Mouse (Mus musculus) heart, postnatal 0 days (tissue): ENCODE measurements at regions not wholly inside any gene's neighbourhood (a gene's known extent, or its start where the extent isn't known, plus 50 kb on each side); places are given as distances from the start of the nearest gene placed in this dataset.

ENCODE experiments used
- ATAC-seq: fragments of 200-750 bp; cut with Nextera tagmentation; 2 replicates; pipeline ENCODE4 v1.8.0; 2017; ENCODE audit warnings: low read depth, moderate number of reproducible peaks, moderate library complexity; ENCODE audit not compliant: insufficient read depth
- DNase-seq: peaks from one replicate; pipeline ENCODE4 v3.0.0-alpha.2; 2016; ENCODE audit warnings: low spot score
- H3K27ac ChIP-seq: fragments of 300-500 bp; sonication (generic); 2 replicates; pipeline ENCODE4 v1.5.1; 2014; ENCODE audit warnings: low read depth, mild to moderate bottlenecking
- H3K27me3 ChIP-seq: fragments of 300-500 bp; sonication (generic); 2 replicates; pipeline ENCODE4 v1.6.1; 2014; ENCODE audit warnings: low read length, mixed read lengths; ENCODE audit not compliant: control insufficient read depth, insufficient read depth
- H3K36me3 ChIP-seq: fragments of 300-500 bp; sonication (generic); replicated peaks from 2 replicates; pipeline ENCODE4 v1.6.1; 2014; ENCODE audit warnings: low read length, mixed read lengths; ENCODE audit not compliant: control insufficient read depth, insufficient read depth
- H3K4me1 ChIP-seq: fragments of 300-500 bp; sonication (generic); 2 replicates; pipeline ENCODE4 v1.6.1; 2014; ENCODE audit warnings: antibody characterized with exemption; ENCODE audit not compliant: control insufficient read depth, insufficient read depth
- H3K4me2 ChIP-seq: fragments of 300-500 bp; sonication (generic); 2 replicates; pipeline ENCODE4 v1.6.1; 2014; ENCODE audit warnings: low read depth, mild to moderate bottlenecking, low read length, moderate library complexity
- H3K4me3 ChIP-seq: fragments of 300-500 bp; sonication (generic); 2 replicates; pipeline ENCODE4 v1.5.1; 2014; ENCODE audit warnings: low read depth, low read length
- H3K9ac ChIP-seq: fragments of 300-500 bp; sonication (generic); replicated peaks from 2 replicates; pipeline ENCODE4 v1.6.1; 2014; ENCODE audit warnings: low read depth, low read length, mixed read lengths
- H3K9me3 ChIP-seq: fragments of 300-500 bp; sonication (generic); replicated peaks from 2 replicates; pipeline ENCODE4 v1.6.1; 2016; ENCODE audit warnings: low read length; ENCODE audit not compliant: control insufficient read depth
- CTCF ChIP-seq: IDR thresholded peaks from 2 replicates; pipeline ENCODE4 v1.5.1; 2016; ENCODE audit warnings: antibody characterized with exemption, control low read depth, low read depth
- EP300 ChIP-seq: IDR thresholded peaks from 2 replicates; pipeline ENCODE4 v1.6.1; 2016; ENCODE audit warnings: antibody characterized with exemption, low read depth
- WGBS: fragments of 180-500 bp; shearing (Covaris S2); extraction: QIAGEN DNeasy Blood & Tissue Kit; methylation state at CpG from one replicate; pipeline ENCODE4 v1.1.7; 2014; 5-methylcytosine and 5-hydroxymethylcytosine counted together

DNA sequence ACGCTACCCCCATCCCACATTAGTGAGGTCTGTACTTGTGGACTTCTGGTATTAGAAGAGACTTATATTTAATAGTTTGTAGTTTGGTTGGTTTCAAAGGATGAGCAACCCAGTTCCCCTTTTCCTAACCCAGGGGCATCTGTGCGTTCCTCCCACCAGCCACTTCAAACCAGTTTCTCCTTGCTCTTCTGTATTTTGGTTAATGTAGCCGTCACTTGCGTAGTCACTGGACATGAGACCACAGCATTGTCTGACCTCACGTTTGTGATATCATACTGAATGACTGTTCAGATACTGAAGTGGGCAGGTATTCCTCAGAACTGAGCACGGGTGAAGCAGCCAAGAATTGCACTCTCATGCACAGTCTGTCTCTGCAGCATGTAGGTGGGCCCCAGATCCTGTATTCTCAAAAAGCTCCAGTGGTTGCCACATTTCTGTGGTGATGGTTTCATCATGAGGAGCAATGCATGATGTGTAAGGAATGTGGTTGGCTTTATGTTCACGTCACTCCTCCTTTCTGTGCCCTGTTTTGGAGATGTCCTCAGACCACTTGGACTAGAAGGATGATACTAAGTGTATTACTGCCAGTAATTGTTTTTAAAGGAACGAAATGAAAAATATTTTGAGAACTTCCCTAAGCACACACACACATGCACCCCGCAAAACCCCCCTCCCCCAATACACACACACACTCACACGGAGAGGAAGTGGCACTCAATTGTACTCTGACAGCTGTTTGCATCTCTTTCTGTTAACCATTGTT is 335.2 kb upstream of the Satb1 start:
- 63% methylated on average over 10 of the region's 10 CpGs for WGBS

DNA sequence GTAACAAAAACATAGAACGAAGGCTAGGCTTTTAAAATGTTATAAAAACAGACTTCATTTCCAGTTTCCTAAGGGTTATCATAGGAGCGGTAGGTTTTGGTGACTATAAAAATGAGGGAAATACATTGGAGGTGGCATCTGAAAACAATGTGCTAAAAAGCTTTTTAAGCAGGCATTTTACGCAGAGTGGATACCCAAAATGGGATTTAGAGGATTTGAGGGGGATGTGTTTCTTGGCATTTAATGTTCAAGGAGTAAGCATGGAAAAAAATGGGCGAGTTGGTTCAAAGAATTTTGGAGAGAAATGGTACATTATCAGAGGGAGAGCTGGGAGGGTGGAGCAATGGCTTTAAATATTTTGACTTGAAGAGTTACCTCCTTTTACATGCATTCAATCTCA is 334.6 kb upstream of the Satb1 start:
- Histone ChIP-seq H3K9me3 (no peaks in the 10 kb centered on the region), H3K4me1 (no peaks in the 10 kb centered on the region), H3K27me3 (no peaks in the 10 kb centered on the region), H3K4me2 (no peak overlapping the region), H3K27ac (no peak overlapping the region), H3K9ac (no peak overlapping the region), H3K4me3 (no peak overlapping the region), H3K36me3 (no peaks in the 10 kb centered on the region)
- DNase-seq (no peak), ATAC-seq (no peak)
- 52% methylated on average over 4 of the region's 4 CpGs for WGBS
- TF ChIP-seq EP300 (no peak), CTCF (no peak)

More for the DNA sequence above, 335.2 kb upstream of the Satb1 start:
- TF ChIP-seq CTCF, result no peak
- TF ChIP-seq EP300, result no peak
- Histone ChIP-seq H3K27ac (no peak overlapping the region; the same call in 1 of the 2 replicates), H3K4me3 (no peak overlapping the region), H3K4me2 (no peak overlapping the region), H3K27me3 (no peaks in the 10 kb centered on the region), H3K9ac (no peak overlapping the region), H3K9me3 (no peaks in the 10 kb centered on the region), H3K4me1 (no peaks in the 10 kb centered on the region), H3K36me3 (no peaks in the 10 kb centered on the region)
- DNase-seq (no peak), ATAC-seq (no peak)

DNA sequence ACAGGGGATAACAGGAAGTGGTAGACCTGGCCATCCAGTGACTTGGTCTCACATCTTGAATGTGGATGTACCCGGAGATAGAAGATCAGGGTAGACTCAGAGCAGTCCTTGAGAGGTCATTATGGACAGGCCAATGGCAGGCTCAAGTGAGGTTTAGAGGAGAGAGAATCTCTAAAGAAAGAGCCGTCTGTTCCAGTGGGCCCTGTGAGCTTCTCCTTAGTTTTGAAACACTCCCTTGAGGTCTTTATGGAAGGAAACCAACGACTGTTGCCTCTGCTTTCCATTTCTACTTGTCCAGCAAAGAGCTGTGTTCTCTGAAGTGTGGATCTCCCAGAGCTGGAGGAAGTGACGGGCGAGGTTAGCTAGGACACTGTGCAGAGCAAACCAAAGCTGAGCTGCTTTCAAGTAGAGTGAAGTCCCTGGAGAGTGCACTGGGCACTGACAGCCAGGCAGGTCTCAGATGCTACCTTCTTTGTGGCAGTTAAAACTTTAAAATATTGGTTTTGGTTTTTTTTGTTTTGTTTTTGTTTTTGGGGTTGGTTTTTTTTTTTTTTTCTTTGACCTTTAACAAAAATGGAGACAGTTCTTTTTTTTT is 332.9 kb upstream of the Satb1 start:
- H3K4me3 ChIP-seq, result no peak overlapping the region
- no peak overlapping the region for H3K4me2 ChIP-seq
- no peak for TF ChIP-seq CTCF
- no peak for TF ChIP-seq EP300
- H3K4me1 ChIP-seq, result no peaks in the 10 kb centered on the region
- DNase-seq, result no peak
- no peak for ATAC-seq
- no peaks in the 10 kb centered on the region for H3K9me3 ChIP-seq
- no peak overlapping the region; the same call in 1 of the 2 replicates for H3K27ac ChIP-seq
- no peaks in the 10 kb centered on the region for H3K27me3 ChIP-seq
- H3K36me3 ChIP-seq, result no peaks in the 10 kb centered on the region
- no peak overlapping the region for H3K9ac ChIP-seq
- WGBS, result 66% methylated on average over 5 of the region's 5 CpGs

DNA sequence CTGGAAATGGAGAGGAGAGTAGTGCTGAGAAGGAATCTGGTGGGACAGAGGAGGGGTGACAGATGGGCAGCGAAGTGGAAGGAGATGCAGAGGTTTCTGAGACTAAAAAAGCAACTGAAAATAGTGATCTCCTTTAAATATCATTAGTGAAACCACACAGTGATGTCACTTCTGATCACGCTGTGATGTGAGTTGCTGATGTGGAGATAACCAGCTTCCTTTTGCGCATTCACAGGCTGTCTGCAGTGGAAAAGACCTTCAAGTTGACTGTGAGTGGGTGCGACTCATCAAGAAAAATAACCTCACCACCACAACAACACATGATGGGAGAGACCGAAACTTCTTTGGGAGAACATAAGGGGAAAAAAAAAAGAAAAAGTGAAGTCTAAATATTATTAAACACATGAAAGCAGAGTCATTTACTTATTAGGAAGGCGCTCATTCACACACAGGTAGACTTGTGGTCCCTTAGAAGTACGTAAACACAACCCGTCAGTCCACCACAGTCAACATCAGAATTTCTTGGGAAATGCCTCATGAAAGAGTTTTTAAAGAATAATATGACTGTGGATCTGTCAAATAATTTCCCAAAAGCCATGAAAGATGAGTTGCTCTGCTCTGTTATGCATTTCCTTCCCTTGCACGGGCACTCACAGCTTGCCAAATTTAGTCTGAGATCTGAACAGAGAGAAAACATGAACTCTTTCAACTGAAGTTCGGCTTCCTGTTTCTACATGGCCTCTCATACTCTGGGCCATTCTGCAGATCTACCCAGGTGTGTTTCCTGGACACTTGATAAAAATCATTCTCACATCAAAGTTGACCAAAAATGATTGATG is 329.7 kb upstream of the Satb1 start:
- Histone ChIP-seq H3K9ac (no peak overlapping the region), H3K4me2 (no peak overlapping the region), H3K4me3 (no peak overlapping the region), H3K36me3 (no peaks in the 10 kb centered on the region), H3K27ac (no peak overlapping the region), H3K9me3 (no peaks in the 10 kb centered on the region), H3K4me1 (no peaks in the 10 kb centered on the region), H3K27me3 (no peaks in the 10 kb centered on the region)
- TF ChIP-seq EP300, result no peak
- TF ChIP-seq CTCF, result no peak
- DNase-seq, result no peak
- no peak for ATAC-seq
- 67% methylated on average over 10 of the region's 10 CpGs for WGBS

DNA sequence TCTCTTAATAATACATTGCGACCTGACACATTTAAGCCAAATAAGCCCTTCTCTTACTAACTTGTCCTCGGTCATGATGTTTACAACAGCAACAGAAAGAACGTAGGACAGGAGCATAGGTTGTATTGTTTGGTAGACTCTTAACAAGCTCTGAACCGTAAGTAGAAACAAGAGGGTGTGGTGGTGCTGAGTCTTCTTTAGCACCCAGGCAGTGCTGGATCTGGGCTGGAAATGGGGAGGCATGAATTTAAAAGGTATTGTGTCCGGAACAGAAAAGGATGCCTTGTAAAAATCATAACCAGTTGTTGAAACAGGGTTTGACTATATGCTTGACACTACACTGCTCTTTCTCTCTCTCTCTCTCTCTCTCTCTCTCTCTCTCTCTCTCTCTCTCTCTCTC is 317.4 kb upstream of the Satb1 start:
- ATAC-seq (no peak), DNase-seq (no peak)
- TF ChIP-seq EP300 (no peak), CTCF (no peak)
- no peaks in the 10 kb centered on the region for H3K27me3 ChIP-seq
- H3K4me2 ChIP-seq, result no peak overlapping the region
- H3K36me3 ChIP-seq, result no peaks in the 10 kb centered on the region
- no peaks in the 10 kb centered on the region for H3K9me3 ChIP-seq
- H3K9ac ChIP-seq, result no peak overlapping the region
- H3K4me1 ChIP-seq, result no peaks in the 10 kb centered on the region
- WGBS, result 80% methylated on average over 5 of the region's 5 CpGs
- no peak overlapping the region for H3K4me3 ChIP-seq
- H3K27ac ChIP-seq, result no peak overlapping the region
